Mouse (Mus musculus): ENCODE measurements at regions not wholly inside any gene's neighbourhood (a gene's known extent, or its start where the extent isn't known, plus 50 kb on each side); places are given as distances from the start of the nearest gene placed in this dataset.

DNA sequence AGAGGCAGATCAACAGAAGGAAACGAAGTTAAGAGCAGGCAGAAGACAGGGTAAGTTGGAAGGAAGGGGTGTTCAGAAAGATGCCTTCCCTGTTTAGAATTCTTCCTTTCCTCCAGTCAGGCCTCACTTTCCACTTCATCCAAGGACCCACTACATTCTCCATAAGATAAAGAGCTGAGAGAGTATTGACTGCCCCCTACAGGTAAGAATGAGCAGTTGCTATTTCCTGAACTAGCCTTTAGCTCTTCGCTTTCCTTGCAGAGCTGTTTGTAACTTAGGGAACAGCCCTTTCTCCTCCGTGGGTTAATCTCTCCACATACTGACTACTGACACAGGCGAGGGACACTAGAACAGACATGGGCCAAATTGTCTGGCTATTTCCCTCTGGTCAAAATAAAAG lies 273.1 kb downstream of the Atp23 start:
- DNase-seq: no peak

DNA sequence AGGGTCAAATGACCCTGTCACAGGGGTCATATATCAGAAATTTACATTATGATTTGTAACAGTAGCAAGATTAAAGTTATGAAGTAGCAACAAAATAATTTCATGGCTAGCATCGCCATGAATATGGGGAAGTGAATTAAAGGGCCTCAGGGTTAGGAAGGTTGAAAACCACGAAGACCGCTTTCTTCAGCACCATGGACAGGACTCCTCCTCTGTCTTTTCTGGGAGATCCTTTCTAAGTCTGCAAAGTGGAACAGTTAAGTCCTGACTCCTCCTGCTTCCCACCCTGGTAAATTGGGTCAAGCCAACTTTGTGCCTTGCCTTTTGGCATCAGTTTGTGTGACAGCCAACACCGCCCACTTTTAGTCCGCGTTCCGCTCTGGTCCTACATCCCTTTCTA lies 275.7 kb downstream of the Atp23 start:
- DNase-seq: peak; percentile 11 to 63

DNA sequence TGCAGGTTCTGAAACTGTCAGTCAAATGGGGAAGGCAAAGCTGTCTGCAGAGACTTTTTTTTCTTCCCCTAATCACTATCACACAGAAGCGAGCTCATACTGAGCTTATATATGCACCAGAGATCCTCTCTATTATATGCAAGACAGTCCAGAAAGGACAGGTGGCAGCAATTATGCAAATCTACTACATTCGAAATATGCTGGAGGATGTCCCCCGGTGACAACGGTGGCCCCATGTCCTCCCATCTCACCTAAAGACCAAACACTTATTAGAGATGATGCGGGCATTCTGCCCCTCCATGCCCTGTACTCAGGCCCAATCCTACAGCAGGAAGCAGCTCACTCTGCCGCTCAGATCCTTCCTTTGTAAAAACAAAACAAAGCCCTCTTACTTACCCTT lies 280.4 kb downstream of the Atp23 start:
- no peak for DNase-seq

DNA sequence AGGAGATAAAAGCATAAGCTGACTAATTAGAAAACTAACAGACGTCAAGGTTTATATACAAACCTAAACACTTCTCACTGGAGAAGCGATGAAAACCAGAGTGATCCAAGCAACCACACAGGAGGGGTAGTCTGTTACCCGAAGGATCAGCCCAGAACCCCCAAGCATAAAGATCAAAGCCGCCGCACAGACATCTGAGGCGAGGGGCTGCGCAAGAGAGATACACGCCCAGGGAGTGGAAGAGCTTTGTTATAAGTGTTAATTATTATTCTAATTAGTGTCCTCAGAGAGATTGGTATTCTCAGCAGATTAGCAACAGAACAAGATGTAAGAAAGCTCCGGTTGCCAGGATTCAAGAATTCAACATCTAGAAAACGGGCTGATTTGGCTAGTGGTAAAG lies 281.2 kb downstream of the Atp23 start:
- DNase-seq: no peak

DNA sequence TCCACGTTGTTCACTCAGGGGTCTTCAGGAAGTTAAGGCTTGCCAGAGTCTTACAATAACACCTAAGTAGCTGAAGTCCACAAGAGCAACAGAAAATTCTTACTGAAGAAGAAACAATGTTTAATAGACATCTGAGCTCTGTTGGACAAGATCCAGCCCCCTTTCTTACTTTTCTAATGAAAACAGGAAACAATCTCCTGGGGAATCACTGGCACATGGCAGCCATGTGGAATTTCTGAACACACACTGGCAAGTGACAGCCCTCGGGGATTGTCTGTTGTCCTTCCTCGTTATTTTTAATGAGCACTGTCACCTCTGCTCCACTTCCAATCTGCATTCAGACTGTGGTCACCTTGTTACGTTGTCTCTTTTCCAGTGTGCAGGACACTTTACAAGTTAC lies 288.9 kb downstream of the Atp23 start:
- DNase-seq: no peak

DNA sequence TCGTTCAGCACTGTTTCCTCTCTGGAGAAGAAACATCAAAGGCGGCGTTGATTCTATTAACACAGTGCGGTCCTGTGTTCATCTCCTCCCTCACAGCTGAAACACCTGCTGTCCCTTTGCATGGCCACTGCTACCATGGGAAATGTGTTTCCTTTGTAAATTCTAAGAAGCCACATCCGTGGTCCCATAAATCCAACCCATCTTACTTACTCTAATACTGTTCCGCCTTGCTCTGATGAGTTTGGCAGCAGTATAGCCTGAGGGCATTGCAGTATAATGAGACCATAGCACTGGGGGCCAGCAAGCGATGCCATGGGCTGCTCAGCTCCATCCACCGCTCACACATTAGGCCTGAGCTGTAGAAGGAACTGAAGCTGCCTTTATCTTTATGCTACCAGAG lies 290.6 kb downstream of the Atp23 start:
- no peak for DNase-seq

DNA sequence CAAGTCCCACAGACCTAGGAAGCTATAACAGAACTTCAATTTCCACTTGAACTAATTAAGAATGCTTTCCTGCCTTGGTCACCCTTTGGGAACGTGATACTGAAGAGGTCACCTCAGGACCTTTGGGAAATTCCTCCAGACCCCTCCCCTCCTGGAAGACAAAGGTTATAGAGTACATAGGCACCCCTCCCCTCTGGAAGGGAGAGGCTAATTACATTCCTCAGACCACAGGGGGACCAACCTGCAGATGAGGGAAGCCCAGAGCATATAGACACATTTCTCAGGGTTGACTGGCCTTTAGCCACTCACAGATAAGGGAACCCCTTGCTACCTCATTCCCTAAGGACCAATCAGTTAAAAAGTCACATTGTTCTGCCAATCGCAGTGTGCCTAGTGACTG lies 301.5 kb downstream of the Atp23 start:
- DNase-seq: no peak

DNA sequence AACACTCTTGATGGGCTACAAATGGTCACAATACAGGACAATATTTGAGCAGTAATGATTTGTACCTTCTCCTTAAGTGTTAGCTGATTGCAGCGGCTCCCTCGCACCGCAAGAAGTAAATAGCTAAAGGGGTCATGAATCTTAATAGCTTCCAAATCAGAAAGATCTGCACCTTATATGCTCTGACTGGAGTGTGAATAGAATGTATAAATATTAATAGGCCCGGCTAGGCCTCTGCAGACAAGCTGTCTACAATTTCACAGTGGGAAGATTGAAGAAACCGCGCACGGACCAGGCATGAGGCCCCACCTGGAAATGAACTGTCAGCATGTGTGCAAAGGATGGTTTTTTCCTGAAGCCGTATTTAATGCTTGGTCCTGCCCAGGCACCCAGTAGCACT lies 333.0 kb downstream of the Atp23 start:
- no peak for DNase-seq

DNA sequence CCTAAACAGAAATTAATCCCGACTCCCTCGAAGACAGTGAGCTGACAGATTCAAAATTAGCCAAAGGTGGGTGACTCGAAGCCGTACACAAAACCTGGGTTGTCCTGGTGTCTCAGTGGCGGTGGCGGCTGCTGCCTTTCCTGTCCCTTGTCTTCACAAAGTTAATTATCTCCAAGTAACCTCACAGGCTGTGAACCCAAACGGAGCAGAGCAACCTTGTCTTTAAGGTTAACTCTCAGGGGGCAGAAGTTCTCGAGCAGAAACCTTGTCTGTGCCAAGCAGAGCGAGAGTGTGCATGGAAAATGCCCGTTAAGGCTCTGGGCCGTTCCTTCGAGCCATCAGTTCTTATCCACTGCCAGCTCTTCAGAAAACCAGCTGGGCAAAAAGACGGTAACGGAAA lies 335.8 kb downstream of the Atp23 start:
- DNase-seq: peak; percentile 54 to 61

DNA sequence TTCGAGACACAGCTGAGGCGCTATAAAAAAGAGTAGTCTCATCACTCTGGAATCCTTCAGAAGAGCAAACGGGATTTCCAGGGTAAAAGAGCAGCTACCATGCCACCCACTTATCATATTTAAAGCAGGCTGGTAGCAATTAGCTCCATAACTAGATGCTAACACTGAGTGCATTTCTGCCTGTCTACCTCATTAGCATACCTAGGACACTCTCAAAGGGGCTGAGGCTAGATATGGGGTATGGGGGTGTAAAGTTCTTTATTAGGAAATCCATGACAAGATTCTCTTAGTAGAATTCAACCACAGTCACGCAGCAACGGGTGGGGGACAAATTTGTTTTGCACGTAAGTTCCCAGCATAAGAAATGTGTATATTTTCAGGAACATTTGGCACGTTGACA lies 346.1 kb downstream of the Atp23 start:
- DNase-seq: no peak

DNA sequence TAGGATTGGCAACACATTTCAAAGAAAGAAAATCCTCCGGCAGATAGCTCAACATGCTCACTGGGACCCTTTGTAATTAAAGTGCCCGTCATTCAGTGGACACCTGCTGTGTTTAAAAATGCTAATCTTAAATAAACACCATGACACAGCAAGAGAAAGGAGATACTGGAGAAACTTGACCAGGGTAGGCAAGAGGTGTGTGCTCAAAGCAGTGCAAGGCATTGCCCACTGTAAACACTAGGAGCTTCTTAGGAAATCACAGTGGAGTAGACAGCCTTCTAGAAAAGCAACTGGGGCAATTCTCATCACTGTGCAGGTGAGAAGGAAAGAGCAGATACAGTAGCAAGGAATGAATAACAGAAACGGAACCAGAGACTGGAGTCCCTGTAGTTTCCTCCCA lies 369.2 kb downstream of the Atp23 start:
- DNase-seq: no peak

DNA sequence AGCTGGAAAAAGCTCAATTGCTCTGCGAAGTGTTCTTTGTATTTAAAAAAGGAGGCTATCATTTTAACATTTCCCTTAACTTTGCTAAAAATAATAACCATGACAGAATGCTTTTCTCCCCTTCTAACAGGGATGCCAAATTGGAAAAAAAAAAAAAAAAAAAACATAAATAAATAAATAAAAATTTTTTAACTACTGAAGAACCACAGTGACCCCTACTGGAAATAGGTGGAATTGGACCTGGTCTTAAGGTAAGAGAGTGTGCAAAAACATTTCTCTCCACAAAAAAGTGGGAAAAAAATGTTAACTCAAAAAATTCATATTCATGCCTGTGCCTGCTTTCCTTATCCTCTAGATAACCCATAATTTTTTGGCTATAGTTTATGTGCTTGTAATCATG lies 369.8 kb downstream of the Atp23 start:
- peak; percentile 37 to 58 for DNase-seq

DNA sequence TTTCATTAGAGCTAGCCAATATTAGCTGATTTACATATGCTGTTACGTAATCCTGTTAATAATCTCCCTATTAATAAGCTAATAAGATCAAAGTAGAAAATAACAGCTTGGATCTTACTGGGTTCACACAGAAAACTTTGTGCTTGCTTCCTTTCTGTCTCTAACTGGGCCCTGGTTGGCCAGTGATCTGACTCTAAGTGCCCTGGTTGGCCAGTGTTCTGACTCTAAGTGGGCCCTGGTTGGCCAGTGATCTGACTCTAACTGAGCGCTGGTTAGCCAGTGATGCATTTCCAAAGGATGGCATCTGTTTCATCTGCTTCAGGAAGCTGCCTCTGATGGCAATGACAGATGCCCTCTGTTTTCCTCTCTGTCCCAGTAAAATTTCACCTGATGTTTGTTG lies 372.4 kb downstream of the Atp23 start:
- peak; percentile 29 to 30 for DNase-seq

DNA sequence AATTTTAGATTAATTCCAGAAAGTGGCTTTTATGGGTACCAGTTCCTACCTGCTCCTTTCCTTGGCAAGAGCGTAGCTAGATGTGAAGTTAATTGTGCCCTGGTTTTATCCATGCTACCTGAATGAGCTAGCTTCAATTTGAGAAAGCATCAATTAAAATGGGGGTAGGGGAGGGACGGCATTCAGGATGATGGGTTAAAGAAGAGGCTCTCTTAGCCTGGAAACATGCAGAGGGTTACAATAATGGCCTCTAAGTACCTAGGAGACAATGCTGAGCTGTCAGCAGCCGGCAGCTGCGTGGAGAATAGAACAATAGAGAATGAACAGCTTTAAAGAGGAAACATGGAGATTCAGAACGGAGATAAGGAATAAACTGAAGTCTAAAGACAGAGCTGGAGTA lies 375.0 kb downstream of the Atp23 start:
- no peak for DNase-seq

DNA sequence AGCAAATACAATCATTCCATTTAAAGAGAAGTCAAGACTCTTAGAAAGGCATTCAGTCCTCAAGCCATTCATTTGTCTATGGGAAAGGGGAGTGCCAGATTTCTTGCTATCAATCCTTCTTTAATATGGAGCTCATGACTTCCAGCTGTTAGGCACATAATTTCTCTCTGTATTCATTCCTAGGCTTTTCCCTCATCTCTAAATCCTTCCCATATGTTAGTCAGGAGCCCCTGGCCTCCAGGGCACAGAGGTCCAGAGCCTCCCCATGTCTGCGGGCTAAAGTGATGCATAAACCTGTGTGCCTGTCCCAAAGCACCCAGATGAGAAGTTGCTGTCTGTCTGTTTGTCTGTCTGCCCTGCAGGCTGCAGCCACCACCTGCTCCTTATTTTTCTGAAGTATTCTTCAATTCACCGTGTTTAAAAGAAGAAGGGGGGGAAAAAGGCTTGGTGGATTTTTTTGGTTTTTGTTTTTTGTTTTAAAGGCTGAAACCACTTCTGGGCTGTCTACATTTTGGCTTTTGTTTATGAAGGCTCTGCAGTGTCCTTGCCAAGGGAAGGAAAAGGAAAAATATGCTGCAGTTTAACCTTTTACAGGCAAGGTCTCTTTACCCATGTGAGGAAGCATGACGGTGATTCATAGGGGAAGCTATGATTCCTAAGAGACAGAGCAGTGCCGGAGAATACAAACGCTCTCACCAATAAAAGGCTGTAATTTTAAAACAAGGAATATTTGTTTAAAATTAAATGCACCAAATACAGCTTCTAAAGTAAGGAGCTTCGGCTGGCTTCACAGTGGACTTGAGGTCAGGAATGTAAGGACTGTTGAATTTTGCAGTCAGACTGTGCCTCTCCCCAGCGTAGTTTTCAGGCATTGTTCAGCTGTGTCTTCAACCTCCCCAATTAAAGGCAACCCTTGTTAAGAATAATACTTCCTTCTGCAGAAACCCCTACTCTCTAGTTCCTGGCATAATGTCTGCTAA lies 379.0 kb downstream of the Atp23 start:
- DNase-seq: no peak

DNA sequence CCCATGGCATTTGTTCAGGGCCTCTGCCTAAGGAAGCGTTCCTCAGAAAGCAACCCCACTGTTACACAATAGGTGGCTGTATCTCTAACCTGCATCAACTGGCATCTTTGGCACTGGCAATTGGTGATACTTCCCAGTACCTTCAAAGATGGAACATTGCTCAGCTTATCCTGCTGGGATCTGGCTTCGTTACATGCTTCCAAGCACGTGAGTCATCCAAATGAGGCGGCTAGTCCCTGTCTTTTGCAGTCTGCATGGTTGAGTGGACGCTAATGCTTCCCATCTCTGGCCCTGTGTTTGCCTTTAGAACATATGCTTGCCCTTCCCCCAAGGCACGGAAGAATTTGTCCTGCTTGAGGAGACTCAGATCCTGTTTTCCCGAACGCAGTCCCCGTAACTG lies 380.2 kb downstream of the Atp23 start:
- peak in 1 of 2 experiments; percentile 2 for DNase-seq

DNA sequence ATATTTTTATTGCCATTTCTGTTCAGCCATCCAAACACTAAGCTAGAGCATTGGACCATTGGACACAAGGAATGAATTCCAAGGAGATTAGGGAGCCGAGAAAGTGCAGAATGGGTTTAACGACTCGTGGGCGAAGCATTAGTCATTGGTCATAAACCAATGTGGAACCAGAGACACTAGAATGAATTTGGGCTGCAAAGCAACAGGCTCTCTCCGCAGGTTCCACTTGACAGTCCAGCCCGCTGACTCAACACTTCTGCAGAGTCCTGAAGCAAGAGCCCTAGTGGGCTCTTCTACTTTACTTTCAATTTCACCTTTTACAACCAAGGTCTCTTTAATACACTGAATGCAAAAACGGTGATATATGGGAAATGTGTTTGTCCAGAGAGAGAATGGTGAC lies 388.0 kb downstream of the Atp23 start:
- peak; percentile 25 to 30 for DNase-seq

DNA sequence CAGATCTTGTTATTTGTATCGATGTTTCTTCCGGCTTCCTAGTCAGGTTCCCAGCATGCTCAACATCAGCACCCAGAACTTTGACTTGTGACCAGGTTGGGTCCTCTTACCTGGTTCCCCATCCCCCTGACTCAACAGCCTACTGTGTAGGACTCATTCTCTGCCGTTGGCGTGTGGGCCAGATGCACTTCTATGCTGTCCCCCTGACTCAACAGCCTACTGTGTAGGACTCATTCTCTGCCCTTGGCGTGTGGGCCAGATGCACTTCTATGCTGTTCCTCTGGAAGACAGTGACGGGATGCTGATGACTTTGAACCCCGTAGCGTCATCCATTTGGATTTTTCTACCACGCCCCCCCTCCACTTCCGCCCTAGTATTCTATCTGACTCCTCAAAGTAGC lies 389.6 kb downstream of the Atp23 start:
- peak; percentile 82 to 84 for DNase-seq

DNA sequence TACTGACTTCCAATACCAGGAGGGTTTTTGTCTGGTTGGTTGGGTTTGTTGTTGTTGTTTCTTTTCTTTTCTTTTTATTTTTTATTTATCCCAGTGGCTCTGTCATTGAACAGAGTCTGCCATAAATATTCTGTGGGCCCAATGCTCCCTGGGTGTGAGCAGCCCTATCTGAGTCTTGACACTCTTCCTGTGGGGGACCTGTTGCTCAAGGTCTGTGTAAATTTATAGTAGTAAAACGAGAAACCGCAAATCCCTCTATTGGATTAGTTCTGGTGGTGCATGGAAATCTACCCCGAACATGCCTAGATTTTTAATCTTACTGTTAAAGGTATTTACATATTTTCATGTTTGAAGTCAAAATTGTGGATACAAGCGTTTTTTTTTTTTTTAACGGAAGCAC lies 395.2 kb downstream of the Atp23 start:
- no peak for DNase-seq

DNA sequence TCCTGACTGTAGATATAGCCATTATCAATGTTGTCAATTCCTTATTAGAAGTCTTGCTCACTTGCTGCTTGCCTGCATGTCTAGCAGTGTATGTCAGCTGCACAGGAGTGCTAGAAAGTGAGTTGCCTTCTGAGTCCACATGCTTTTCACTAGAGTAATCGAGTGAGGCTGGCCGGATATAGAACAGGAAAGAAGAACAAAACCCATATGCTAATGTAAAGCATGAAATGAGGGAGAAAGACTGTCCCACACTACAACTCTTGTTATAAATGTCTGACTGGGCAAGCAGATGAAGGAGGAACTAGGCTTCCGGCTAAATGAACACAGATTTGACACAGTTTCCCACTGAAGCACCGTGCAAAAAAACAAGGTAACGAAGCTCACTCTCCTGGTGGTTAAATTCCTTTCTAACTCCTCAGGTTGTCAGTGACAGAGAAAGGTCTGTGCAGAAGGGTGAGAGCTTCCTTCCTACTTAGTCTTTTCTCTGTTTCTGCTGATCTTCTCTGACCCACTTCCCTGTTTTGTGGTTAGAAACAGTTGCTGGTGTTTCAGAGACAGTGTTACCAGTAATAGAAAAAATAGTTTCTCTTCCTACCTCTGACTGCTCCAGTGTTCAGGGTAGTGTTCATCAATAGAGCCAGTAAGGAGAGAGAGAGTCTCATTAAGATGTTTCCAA lies 399.0 kb downstream of the Atp23 start:
- no peak for DNase-seq

DNA sequence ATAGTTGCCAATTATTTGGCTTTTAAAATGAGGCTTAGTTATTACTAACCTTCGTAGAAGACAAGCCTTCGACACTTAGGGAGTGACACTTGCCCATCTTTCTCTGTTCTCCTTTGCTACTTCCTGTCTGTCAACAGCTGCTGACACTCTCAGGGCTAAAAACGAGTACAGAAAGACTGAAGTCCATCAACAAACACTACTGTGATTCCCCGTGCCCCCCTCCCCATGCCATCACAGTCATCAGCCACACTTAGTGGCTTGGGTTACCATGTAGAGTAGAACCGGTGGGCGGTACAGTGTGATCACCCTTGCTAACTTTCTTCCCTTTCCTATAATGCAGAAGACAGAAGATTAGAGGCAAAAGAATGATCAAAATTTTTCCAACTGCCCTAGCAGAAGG lies 402.4 kb downstream of the Atp23 start:
- DNase-seq: no peak

DNA sequence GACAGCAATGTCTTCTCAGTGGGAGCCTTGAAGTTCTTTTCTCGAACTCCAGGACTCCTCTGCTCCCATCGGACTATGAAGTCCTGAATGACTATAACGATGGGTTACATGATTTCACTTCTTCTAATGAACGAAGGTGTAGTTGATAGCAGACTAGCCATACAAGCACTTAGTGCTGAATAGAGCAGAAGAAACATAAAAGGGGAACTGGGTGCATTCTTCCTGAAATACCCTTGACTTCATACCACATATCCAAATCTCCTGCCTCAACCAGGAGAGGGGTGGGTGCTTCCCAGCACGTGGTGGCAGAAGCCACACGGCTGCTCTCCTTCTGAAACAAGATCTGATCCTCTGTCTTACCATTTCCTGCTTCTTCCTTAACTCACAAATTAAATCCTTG lies 407.4 kb downstream of the Atp23 start:
- DNase-seq: no peak

DNA sequence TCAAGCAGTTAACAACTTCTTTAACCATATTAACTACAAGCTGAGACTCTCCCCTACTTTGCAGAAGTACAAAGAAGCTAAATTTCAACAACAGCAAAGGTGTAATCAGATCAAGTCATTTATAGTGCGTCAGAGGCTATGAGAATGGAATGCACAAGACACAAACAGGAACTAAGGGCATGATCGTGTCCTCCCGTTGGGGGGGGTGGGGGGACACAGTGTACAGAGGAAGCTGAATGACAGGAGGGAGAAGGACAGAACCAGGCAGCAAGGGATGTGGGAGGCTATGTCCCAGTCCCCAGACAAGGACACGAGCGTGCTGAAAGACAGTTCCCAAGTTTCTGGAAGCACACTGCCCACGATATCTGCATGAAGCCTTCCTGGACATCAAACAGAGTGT lies 408.9 kb downstream of the Atp23 start:
- no peak for DNase-seq

DNA sequence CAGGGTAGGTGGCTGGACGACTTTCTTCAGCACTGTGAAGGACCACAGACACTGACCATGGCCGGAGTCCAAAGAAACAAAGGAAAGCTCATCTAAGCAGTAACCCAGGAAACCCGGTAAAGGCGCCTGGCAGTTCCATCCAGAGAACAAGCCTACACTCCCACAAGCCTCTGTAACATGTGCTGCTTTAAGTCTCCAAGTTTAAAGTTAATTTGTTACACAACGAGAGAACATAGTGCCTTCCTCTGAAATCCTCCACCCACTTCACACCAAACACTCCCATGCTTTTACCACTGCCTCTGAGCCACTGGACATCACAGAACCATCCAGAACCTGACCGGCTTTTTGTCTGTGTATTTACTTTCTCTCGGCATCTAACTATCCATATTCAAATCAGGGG lies 416.0 kb downstream of the Atp23 start:
- DNase-seq: no peak
